ENCODE assay signal across 28 mouse cellular contexts in genomic region chr5:17439487-17440102, GRCm38 (mm10). TPM values are rescaled to one million over a fixed set of nuclear protein-coding genes. Genes with fewer than 3 reads are reported as not detected.
"Had no signal": no experiment of that assay in that cellular context is flagged by ENCODE, and none has a peak within 500 bp of the region (broad histone marks: within the 10 kb centered on the region; RNA-seq: fewer than 3 reads in every experiment).

No protein-coding gene starts in this region.

- ATAC-seq: liver, postnatal 0 days; lung, postnatal 0 days; midbrain, embryonic 15.5 days had no signal

- H3K9me3 ChIP-seq: limb, embryonic 12.5 days; limb, embryonic 15.5 days; midbrain, embryonic 12.5 days; midbrain, embryonic 15.5 days; neural tube, embryonic 12.5 days; neural tube, embryonic 15.5 days had no signal

- H3K36me3 ChIP-seq: limb, embryonic 12.5 days; limb, embryonic 15.5 days; midbrain, embryonic 12.5 days; midbrain, embryonic 15.5 days; neural tube, embryonic 12.5 days; neural tube, embryonic 15.5 days had no signal

- H3K9ac ChIP-seq: limb, embryonic 12.5 days; limb, embryonic 15.5 days; liver, embryonic 14.5 days; liver, postnatal 0 days; lung, embryonic 14.5 days; midbrain, embryonic 12.5 days; midbrain, embryonic 15.5 days; neural tube, embryonic 12.5 days; neural tube, embryonic 15.5 days had no signal

- H3K27me3 ChIP-seq: limb, embryonic 12.5 days; limb, embryonic 15.5 days; midbrain, embryonic 12.5 days; midbrain, embryonic 15.5 days; neural tube, embryonic 12.5 days; neural tube, embryonic 15.5 days had no signal

- DNase-seq: kidney, adult 8-10 months; kidney, postnatal 36 days; layer of hippocampus, postnatal 36 days; left cerebral cortex, postnatal 4 days; liver, postnatal 0 days; lung, embryonic 14.5 days; right cerebral cortex, adult 18-20 months; right cerebral cortex, postnatal 14 days; right cerebral cortex, postnatal 4 days; thymus, adult 2 months; thymus, postnatal 14 days; thymus, postnatal 4 days had no signal

- H3K4me3 ChIP-seq: left cerebral cortex, adult 2 months; limb, embryonic 12.5 days; limb, embryonic 15.5 days; midbrain, embryonic 12.5 days; midbrain, embryonic 15.5 days; neural tube, embryonic 12.5 days; neural tube, embryonic 15.5 days had no signal

- H3K4me2 ChIP-seq: limb, embryonic 12.5 days; limb, embryonic 15.5 days; liver, embryonic 11.5 days; lung, embryonic 14.5 days; midbrain, embryonic 12.5 days; midbrain, embryonic 15.5 days; neural tube, embryonic 12.5 days; neural tube, embryonic 15.5 days had no signal

- H3K4me1 ChIP-seq: limb, embryonic 15.5 days; midbrain, embryonic 12.5 days; midbrain, embryonic 15.5 days; neural tube, embryonic 12.5 days; neural tube, embryonic 15.5 days had no signal

- H3K27ac ChIP-seq: left cerebral cortex, adult 2 months; limb, embryonic 12.5 days; limb, embryonic 15.5 days; liver, embryonic 14.5 days; macrophage; midbrain, embryonic 12.5 days; midbrain, embryonic 15.5 days; neural tube, embryonic 12.5 days; neural tube, embryonic 15.5 days had no signal

RNA-seq across cellular contexts. Expression of gene Speer4f1, which starts 36.3 kb away (rescaled TPM):
- total RNA-seq: layer of hippocampus, adult 8-10 months; layer of hippocampus, postnatal 10 days; layer of hippocampus, postnatal 36 days; left cerebral cortex, adult 2 months; left cerebral cortex, postnatal 10 days; left cerebral cortex, postnatal 4 days; megakaryocyte, adult 5-6 weeks had no signal
- polyA plus RNA-seq: limb, embryonic 12.5 days; limb, embryonic 15.5 days; liver, embryonic 11.5 days; liver, embryonic 14.5 days; liver, postnatal 0 days; lung, embryonic 14.5 days; lung, postnatal 0 days; macrophage; midbrain, embryonic 12.5 days; midbrain, embryonic 15.5 days; neural tube, embryonic 12.5 days; neural tube, embryonic 15.5 days; stomach, embryonic 14.5 days; thymus, adult 2 months had no signal
